Mouse (Mus musculus): ENCODE results near the gene Uvssa. TPM values are rescaled to one million over a fixed set of nuclear protein-coding genes. Genes with fewer than 3 reads are reported as not detected.
A peak's percentile ranks its signal among the peaks of the same experiment; 100 is the strongest.

The Uvssa gene
- polyA plus RNA-seq, 1 experiment from 2014 or later = 8.4 TPM

DNA sequence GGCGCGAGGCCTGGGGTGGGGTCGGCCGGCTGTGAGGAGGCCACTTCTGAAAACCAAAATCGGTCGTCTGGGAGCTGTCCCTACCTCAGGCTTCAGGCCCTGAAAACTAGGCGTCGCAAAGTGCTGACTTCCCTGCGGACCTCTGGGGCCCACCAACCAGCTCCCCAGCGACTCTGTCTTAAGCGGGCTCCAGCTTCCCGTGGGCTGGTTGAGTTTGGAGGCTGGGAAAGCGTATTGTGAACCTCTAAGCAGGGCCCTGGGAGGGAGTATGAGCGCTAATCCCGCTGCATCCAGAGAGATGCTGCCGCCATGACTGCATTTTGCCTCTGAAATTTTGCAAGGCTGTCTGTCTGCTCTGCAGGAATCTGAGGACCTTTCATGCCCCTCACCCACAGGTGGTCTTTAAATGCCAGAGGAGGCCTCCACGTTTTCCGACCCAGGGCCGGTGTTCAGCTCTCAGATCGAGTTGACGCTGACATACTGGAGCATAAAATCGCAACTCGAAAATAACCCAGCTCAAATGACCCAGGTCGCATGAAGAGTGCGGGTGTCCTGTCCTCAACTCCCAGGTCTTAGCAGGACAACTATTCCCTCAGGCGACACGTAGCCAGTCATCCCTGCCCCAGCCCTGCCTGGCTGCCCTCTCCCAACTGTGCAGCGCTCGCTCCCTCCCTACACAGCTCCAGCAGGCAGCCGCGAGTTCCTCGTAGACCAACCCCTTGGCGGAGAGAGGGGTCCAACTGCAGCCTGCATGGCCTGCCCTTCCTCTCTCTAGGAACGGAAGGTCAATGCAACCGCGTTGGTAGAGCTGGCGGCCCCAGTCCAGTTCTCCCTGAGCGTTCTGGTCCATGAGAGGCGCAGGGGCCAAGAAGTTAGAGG is 53.9 kb downstream of the Uvssa start:
- Histone ChIP-seq H3K9me3 (ENCODE audit: low read depth, low read length) (no peaks in the 10 kb centered on the region), H3K27me3 (ENCODE audit: insufficient read depth, low read length) (peaks cover 95% of the 10 kb centered on the region), H3K4me1 (ENCODE audit: insufficient read depth) (no peaks in the 10 kb centered on the region), H3K27ac (ENCODE audit: low read depth) (no peak overlapping the region), H3K4me3 (ENCODE audit: low read depth, low read length) (no peak overlapping the region), H3K9ac (no peak overlapping the region), H3K36me3 (ENCODE audit: insufficient read depth) (no peaks in the 10 kb centered on the region), H3K4me2 (no peak overlapping the region)
- ATAC-seq (ENCODE audit: insufficient read depth) = no peak
- no peak for TF ChIP-seq CTCF (IDR thresholded peaks at IDR 0.05; ENCODE audit: low read depth)
- no peak for DNase-seq
- WGBS = 2% methylated on average over 39 of the region's 39 CpGs

DNA sequence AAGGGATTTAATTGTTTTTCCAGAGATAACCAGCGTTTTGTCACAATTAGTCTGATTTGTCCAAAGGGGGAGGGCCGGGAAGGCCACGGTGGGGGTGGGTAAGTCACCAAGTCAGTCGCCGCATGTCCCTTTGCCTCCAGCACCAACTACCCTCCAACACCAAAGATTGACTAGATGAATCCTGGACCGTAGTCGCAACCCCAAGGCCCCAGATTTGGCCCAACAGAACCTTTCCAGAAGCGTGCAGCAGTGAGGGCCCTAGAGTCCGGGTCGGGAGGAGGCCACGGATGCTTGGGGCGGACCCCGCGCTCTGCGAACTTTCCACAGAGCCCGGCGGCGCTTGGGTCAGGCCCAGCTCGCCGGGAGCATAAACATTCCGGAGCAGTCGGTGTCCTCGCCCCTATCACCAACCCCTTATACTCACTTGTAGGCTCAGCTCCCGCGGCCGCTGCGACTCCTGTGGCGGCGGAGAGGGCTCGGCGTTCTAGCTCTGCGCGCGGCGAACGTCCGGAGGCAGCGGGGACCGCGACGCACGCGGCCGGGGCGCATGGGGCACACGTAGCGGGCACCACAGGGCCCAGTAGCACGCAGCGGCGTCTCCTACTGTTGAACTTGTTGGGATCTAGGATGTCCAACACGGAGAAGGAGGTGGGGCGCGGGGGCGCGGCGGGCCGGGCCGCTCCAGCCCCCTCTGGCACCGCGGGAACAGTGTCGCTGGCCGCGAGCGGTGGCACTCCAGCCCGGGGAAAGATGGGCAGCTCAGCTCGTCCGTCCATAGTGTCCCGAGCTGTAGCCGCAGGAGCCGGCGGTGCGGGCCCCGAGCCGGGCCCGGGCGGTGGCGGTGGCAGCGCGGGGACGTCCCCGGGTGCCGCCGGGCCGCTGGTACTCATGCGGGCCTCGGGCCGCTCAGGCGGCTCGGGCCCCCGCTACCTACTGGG is 55.1 kb downstream of the Uvssa start, which contains the start of gene Nkx1-1:
TSS of gene Nkx1-1 (minus strand) at position 776 of the 938 bp plus-strand sequence.
- Histone ChIP-seq H3K4me2 (peak within 1 kb of the TSS; percentile 46), H3K9me3 (ENCODE audit: low read depth, low read length) (no peaks in the 10 kb centered on the region), H3K9ac (no peak within 1 kb of the TSS), H3K36me3 (ENCODE audit: insufficient read depth) (no peaks in the 10 kb centered on the region), H3K4me3 (ENCODE audit: low read depth, low read length) (peak within 1 kb of the TSS; percentile 24), H3K27ac (ENCODE audit: low read depth) (no peak within 1 kb of the TSS), H3K27me3 (ENCODE audit: insufficient read depth, low read length) (peaks cover 96% of the 10 kb centered on the region), H3K4me1 (ENCODE audit: insufficient read depth) (no peaks in the 10 kb centered on the region)
- peak; percentile 11 for DNase-seq
- no peak for ATAC-seq (ENCODE audit: insufficient read depth)
- under 1% methylated on average over 81 of the region's 90 CpGs for WGBS
- no peak for TF ChIP-seq CTCF (IDR thresholded peaks at IDR 0.05; ENCODE audit: low read depth)

GRCm38 (mm10) chr5:33434141-33434780 is 55.9 kb downstream of the Uvssa start:
- TF ChIP-seq CTCF (IDR thresholded peaks at IDR 0.05; ENCODE audit: low read depth) = no peak
- 1% methylated on average over 59 of the region's 60 CpGs for WGBS

GRCm38 (mm10) chr5:33435151-33435550 is 56.8 kb downstream of the Uvssa start:
- no peak overlapping the region for H3K9ac ChIP-seq
- WGBS = 4% methylated on average over 26 of the region's 26 CpGs
- H3K4me1 ChIP-seq (ENCODE audit: insufficient read depth) = no peaks in the 10 kb centered on the region
- no peak for DNase-seq
- ATAC-seq (ENCODE audit: insufficient read depth) = no peak
- H3K36me3 ChIP-seq (ENCODE audit: insufficient read depth) = no peaks in the 10 kb centered on the region
- H3K4me3 ChIP-seq (ENCODE audit: low read depth, low read length) = no peak overlapping the region
- no peak for TF ChIP-seq CTCF (IDR thresholded peaks at IDR 0.05; ENCODE audit: low read depth)
- no peaks in the 10 kb centered on the region for H3K9me3 ChIP-seq (ENCODE audit: low read depth, low read length)
- peaks cover 80% of the 10 kb centered on the region for H3K27me3 ChIP-seq (ENCODE audit: insufficient read depth, low read length)
- no peak overlapping the region for H3K4me2 ChIP-seq
- no peak overlapping the region for H3K27ac ChIP-seq (ENCODE audit: low read depth)

More at GRCm38 (mm10) chr5:33434141-33434780, 55.9 kb downstream of the Uvssa start:
- no peaks in the 10 kb centered on the region for H3K36me3 ChIP-seq (ENCODE audit: insufficient read depth)
- peaks cover 89% of the 10 kb centered on the region for H3K27me3 ChIP-seq (ENCODE audit: insufficient read depth, low read length)
- no peak overlapping the region for H3K27ac ChIP-seq (ENCODE audit: low read depth)
- no peaks in the 10 kb centered on the region for H3K9me3 ChIP-seq (ENCODE audit: low read depth, low read length)
- H3K4me1 ChIP-seq (ENCODE audit: insufficient read depth) = no peaks in the 10 kb centered on the region
- no peak for DNase-seq
- ATAC-seq (ENCODE audit: insufficient read depth) = no peak
- H3K4me2 ChIP-seq = peak overlapping the region; percentile 46
- peak overlapping the region; percentile 24 for H3K4me3 ChIP-seq (ENCODE audit: low read depth, low read length)
- H3K9ac ChIP-seq = no peak overlapping the region

- 0% methylated on average over 4 of the region's 4 CpGs for WGBS
Observed at GRCm38 (mm10) chr5:33435941-33436340, 57.6 kb downstream of the Uvssa start.

GRCm38 (mm10) chr5:33438214-33438613 is 59.9 kb downstream of the Uvssa start:
- no peak overlapping the region for H3K4me3 ChIP-seq (ENCODE audit: low read depth, low read length)
- DNase-seq (peak; percentile 97), ATAC-seq (ENCODE audit: insufficient read depth) (peak; percentile 89)
- TF ChIP-seq CTCF (IDR thresholded peaks at IDR 0.05; ENCODE audit: low read depth) = no peak
- H3K9ac ChIP-seq = no peak overlapping the region
- no peaks in the 10 kb centered on the region for H3K36me3 ChIP-seq (ENCODE audit: insufficient read depth)
- no peak overlapping the region for H3K27ac ChIP-seq (ENCODE audit: low read depth)
- H3K9me3 ChIP-seq (ENCODE audit: low read depth, low read length) = no peaks in the 10 kb centered on the region
- H3K27me3 ChIP-seq (ENCODE audit: insufficient read depth, low read length) = peaks cover 60% of the 10 kb centered on the region
- 2% methylated on average over 23 of the region's 23 CpGs for WGBS
- H3K4me1 ChIP-seq (ENCODE audit: insufficient read depth) = no peaks in the 10 kb centered on the region
- no peak overlapping the region for H3K4me2 ChIP-seq

More at GRCm38 (mm10) chr5:33435941-33436340, 57.6 kb downstream of the Uvssa start:
- Histone ChIP-seq H3K4me2 (no peak overlapping the region), H3K27me3 (ENCODE audit: insufficient read depth, low read length) (peaks cover 72% of the 10 kb centered on the region), H3K4me1 (ENCODE audit: insufficient read depth) (no peaks in the 10 kb centered on the region), H3K4me3 (ENCODE audit: low read depth, low read length) (no peak overlapping the region), H3K36me3 (ENCODE audit: insufficient read depth) (no peaks in the 10 kb centered on the region), H3K9ac (no peak overlapping the region), H3K27ac (ENCODE audit: low read depth) (no peak overlapping the region), H3K9me3 (ENCODE audit: low read depth, low read length) (no peaks in the 10 kb centered on the region)
- DNase-seq = no peak
- no peak for ATAC-seq (ENCODE audit: insufficient read depth)
- no peak for TF ChIP-seq CTCF (IDR thresholded peaks at IDR 0.05; ENCODE audit: low read depth)
